Mouse (Mus musculus) embryonic facial prominence, embryonic 14.5 days (tissue): ENCODE data around the gene Lmtk2. TPM values are rescaled to one million over a fixed set of nuclear protein-coding genes. Genes with fewer than 3 reads are reported as not detected.

Experiments
- ATAC-seq: fragments of 200-750 bp; cut with Nextera tagmentation; 2 replicates; pipeline ENCODE4 v1.8.0; 2017; ENCODE audit warnings: low read depth, moderate number of reproducible peaks, moderate TSS enrichment
- DNase-seq: peaks from one replicate; pipeline ENCODE4 v3.0.0-alpha.2; 2015; ENCODE audit warnings: low spot score
- H3K27ac ChIP-seq: fragments of 300-500 bp; sonication (generic); replicated peaks from 2 replicates; pipeline ENCODE4 v1.5.1; 2014; ENCODE audit warnings: low read depth, mild to moderate bottlenecking, low read length, moderate library complexity
- H3K27me3 ChIP-seq: fragments of 300-500 bp; sonication (generic); replicated peaks from 2 replicates; pipeline ENCODE4 v1.6.1; 2014; ENCODE audit warnings: low read length; ENCODE audit not compliant: control insufficient read depth, insufficient read depth
- H3K36me3 ChIP-seq: fragments of 300-500 bp; sonication (generic); 2 replicates; pipeline ENCODE4 v1.6.1; 2014; ENCODE audit warnings: low read length, mixed read lengths; ENCODE audit not compliant: control insufficient read depth, insufficient read depth
- H3K4me1 ChIP-seq: fragments of 300-500 bp; sonication (generic); 2 replicates; pipeline ENCODE4 v1.6.1; 2014; ENCODE audit warnings: antibody characterized with exemption, low read length; ENCODE audit not compliant: control insufficient read depth, insufficient read depth
- H3K4me2 ChIP-seq: fragments of 300-500 bp; sonication (generic); 2 replicates; pipeline ENCODE4 v1.6.1; 2014; ENCODE audit warnings: low read depth, mild to moderate bottlenecking, low read length, moderate library complexity, mixed read lengths
- H3K4me3 ChIP-seq: fragments of 300-500 bp; sonication (generic); 2 replicates; pipeline ENCODE4 v1.5.1; 2014; ENCODE audit warnings: low read depth, mild to moderate bottlenecking, low read length
- H3K9ac ChIP-seq: fragments of 300-500 bp; sonication (generic); 2 replicates; pipeline ENCODE4 v1.6.1; 2014; ENCODE audit warnings: low read depth, mild to moderate bottlenecking, low read length, moderate library complexity, mixed read lengths
- H3K9me3 ChIP-seq: fragments of 300-500 bp; sonication (generic); 2 replicates; pipeline ENCODE4 v1.6.1; 2016; ENCODE audit warnings: low read length; ENCODE audit not compliant: control insufficient read depth
- WGBS: fragments of 180-500 bp; shearing (Covaris S2); extraction: QIAGEN DNeasy Blood & Tissue Kit; methylation state at CpG from one replicate; pipeline ENCODE4 v1.1.7; 2014; 5-methylcytosine and 5-hydroxymethylcytosine counted together
- polyA plus RNA-seq: library from polyadenylated mRNA; unstranded; fragments of >200 nt; fragmentation: Nextera tagmentation; extraction: Ambion mirVana; gene quantifications from 2 replicates; pipeline ENCODE4 v1.2.1, GENCODE M21; 2014

The Lmtk2 gene
- polyA plus RNA-seq, 1 experiment from 2014 or later, result 4.2 TPM

- peaks cover 14% of the 10 kb centered on the region for H3K36me3 ChIP-seq
- H3K4me1 ChIP-seq, result peaks cover 10% of the 10 kb centered on the region
- no peak overlapping the region for H3K4me2 ChIP-seq
- H3K27ac ChIP-seq, result no peak overlapping the region
- ATAC-seq (no peak), DNase-seq (no peak)
- H3K9ac ChIP-seq, result no peak overlapping the region
- WGBS, result 74% methylated on average over 7 of the region's 7 CpGs
- no peaks in the 10 kb centered on the region for H3K27me3 ChIP-seq
- H3K9me3 ChIP-seq, result no peaks in the 10 kb centered on the region
- H3K4me3 ChIP-seq, result no peak overlapping the region
Observed at GRCm38 (mm10) chr5:144189327-144189726, 89.1 kb downstream of the Lmtk2 start.

- WGBS, result 4% methylated on average over 18 of the region's 26 CpGs
- peaks cover 10% of the 10 kb centered on the region for H3K4me1 ChIP-seq
- H3K27ac ChIP-seq, result no peak within 1 kb of the TSS
- H3K4me3 ChIP-seq, result peak within 1 kb of the TSS; percentile 27
- ATAC-seq, result peak; percentile 68
- H3K9ac ChIP-seq, result peak within 1 kb of the TSS; percentile 15
- DNase-seq, result peak; percentile 67
- peak within 1 kb of the TSS; percentile 50 for H3K4me2 ChIP-seq
- H3K27me3 ChIP-seq, result no peaks in the 10 kb centered on the region
- H3K36me3 ChIP-seq, result peaks cover 10% of the 10 kb centered on the region
- H3K9me3 ChIP-seq, result no peaks in the 10 kb centered on the region
Observed at GRCm38 (mm10) chr5:144189950-144190583, 89.8 kb downstream of the Lmtk2 start, which contains the start of gene Bhlha15. Bhlha15 (plus strand) TSS chr5:144190286.

- WGBS, result 69% methylated on average over 23 of the region's 23 CpGs
- no peak for DNase-seq
- no peak overlapping the region; the same call in 1 of the 2 replicates for H3K9ac ChIP-seq
Observed at GRCm38 (mm10) chr5:144191026-144191425, 90.8 kb downstream of the Lmtk2 start.

GRCm38 (mm10) chr5:144192673-144193072, 92.4 kb downstream of the Lmtk2 start:
- Histone ChIP-seq H3K4me2 (no peak overlapping the region), H3K27ac (no peak overlapping the region), H3K9me3 (no peaks in the 10 kb centered on the region), H3K36me3 (0 out of 2 replicates have a peak, but pooled peaks cover 4% of the 10 kb centered on the region), H3K9ac (no peak overlapping the region), H3K4me3 (no peak overlapping the region), H3K27me3 (no peaks in the 10 kb centered on the region), H3K4me1 (peaks cover 10% of the 10 kb centered on the region)
- ATAC-seq (no peak), DNase-seq (no peak)
- WGBS, result 79% methylated on average over 6 of the region's 6 CpGs

More at GRCm38 (mm10) chr5:144191026-144191425, 90.8 kb downstream of the Lmtk2 start:
- no peaks in the 10 kb centered on the region for H3K27me3 ChIP-seq
- H3K4me3 ChIP-seq, result no peak overlapping the region
- H3K36me3 ChIP-seq, result peaks cover under 1% of the 10 kb centered on the region; the same call in 1 of the 2 replicates
- peaks cover 10% of the 10 kb centered on the region for H3K4me1 ChIP-seq
- no peak overlapping the region for H3K4me2 ChIP-seq
- ATAC-seq, result no peak
- no peak overlapping the region for H3K27ac ChIP-seq
- no peaks in the 10 kb centered on the region for H3K9me3 ChIP-seq

- H3K27ac ChIP-seq, result no peak overlapping the region
- H3K9me3 ChIP-seq, result no peaks in the 10 kb centered on the region
- H3K27me3 ChIP-seq, result no peaks in the 10 kb centered on the region
- peaks cover 10% of the 10 kb centered on the region for H3K4me1 ChIP-seq
- 0 out of 2 replicates have a peak, but pooled peaks cover 10% of the 10 kb centered on the region for H3K36me3 ChIP-seq
- WGBS, result 63% methylated on average over 7 of the region's 7 CpGs
- H3K4me3 ChIP-seq, result no peak overlapping the region
- H3K9ac ChIP-seq, result no peak overlapping the region
- DNase-seq (no peak), ATAC-seq (no peak)
- H3K4me2 ChIP-seq, result no peak overlapping the region
Observed at GRCm38 (mm10) chr5:144194416-144194815, 94.2 kb downstream of the Lmtk2 start.

- no peaks in the 10 kb centered on the region for H3K27me3 ChIP-seq
- H3K4me2 ChIP-seq, result no peak overlapping the region
- no peak overlapping the region for H3K4me3 ChIP-seq
- H3K36me3 ChIP-seq, result peaks cover 12% of the 10 kb centered on the region; the same call in 1 of the 2 replicates
- ATAC-seq (no peak), DNase-seq (no peak)
- H3K27ac ChIP-seq, result no peak overlapping the region
- peaks cover 3% of the 10 kb centered on the region; the same call in 1 of the 2 replicates for H3K4me1 ChIP-seq
- no peaks in the 10 kb centered on the region for H3K9me3 ChIP-seq
- H3K9ac ChIP-seq, result no peak overlapping the region
- WGBS, result 85% methylated on average over 8 of the region's 8 CpGs
Observed at GRCm38 (mm10) chr5:144195567-144195966, 95.3 kb downstream of the Lmtk2 start.

- 0 out of 2 replicates have a peak, but pooled peaks have one; percentile 17 for ATAC-seq
- H3K9me3 ChIP-seq, result peaks cover 9% of the 10 kb centered on the region; the same call in 1 of the 2 replicates
- WGBS, result 70% methylated on average over 11 of the region's 11 CpGs
- H3K9ac ChIP-seq, result no peak overlapping the region
- peak; percentile 22 for DNase-seq
- peaks cover 53% of the 10 kb centered on the region for H3K36me3 ChIP-seq
- H3K4me1 ChIP-seq, result no peaks in the 10 kb centered on the region
- H3K27ac ChIP-seq, result no peak overlapping the region
- H3K4me2 ChIP-seq, result no peak overlapping the region
- no peaks in the 10 kb centered on the region for H3K27me3 ChIP-seq
- H3K4me3 ChIP-seq, result no peak overlapping the region
Observed at GRCm38 (mm10) chr5:144200616-144201015, 100.4 kb downstream of the Lmtk2 start.

- no peaks in the 10 kb centered on the region for H3K4me1 ChIP-seq
- peaks cover 9% of the 10 kb centered on the region; the same call in 1 of the 2 replicates for H3K9me3 ChIP-seq
- ATAC-seq (no peak), DNase-seq (no peak)
- H3K27ac ChIP-seq, result no peak overlapping the region
- no peak overlapping the region for H3K4me3 ChIP-seq
- no peak overlapping the region for H3K9ac ChIP-seq
- 94% methylated on average over 6 of the region's 6 CpGs for WGBS
- H3K27me3 ChIP-seq, result no peaks in the 10 kb centered on the region
- peaks cover 62% of the 10 kb centered on the region for H3K36me3 ChIP-seq
- H3K4me2 ChIP-seq, result no peak overlapping the region
Observed at GRCm38 (mm10) chr5:144202430-144202829, 102.2 kb downstream of the Lmtk2 start.
